Mouse (Mus musculus): ENCODE measurements around the gene Mapk11. TPM values are rescaled to one million over a fixed set of nuclear protein-coding genes. Genes with fewer than 3 reads are reported as not detected.

Mapk11 gene
- polyA plus RNA-seq, 1 experiment from 2014 or later, result 7.5 TPM

DNA sequence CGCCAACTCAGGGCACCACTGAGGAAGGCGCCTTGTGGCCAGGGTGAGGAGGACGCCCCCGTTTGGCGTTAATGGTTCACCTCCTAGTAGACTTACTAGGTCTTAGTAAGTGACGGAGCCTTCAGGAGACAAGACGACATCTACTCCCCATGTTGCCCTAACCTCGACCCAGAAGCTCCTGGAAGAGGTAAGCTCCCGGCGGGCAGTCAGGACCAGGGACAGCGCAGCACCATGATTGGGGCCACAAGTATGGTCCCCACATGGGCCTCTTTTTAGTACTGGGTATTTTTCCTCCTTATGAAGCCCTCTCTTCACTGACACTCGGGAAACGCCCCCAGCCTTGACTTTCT lies 588 bp upstream of the Mapk11 start:
- Histone ChIP-seq H3K27ac (no peak overlapping the region), H3K36me3 (ENCODE audit: insufficient read depth, low read length) (peaks cover 5% of the 10 kb centered on the region; the same call in 1 of the 2 replicates), H3K9ac (ENCODE audit: low read depth, low read length) (peak overlapping the region; percentile 64), H3K9me3 (replicated peaks; ENCODE audit: low read length) (no peaks in the 10 kb centered on the region), H3K27me3 (ENCODE audit: insufficient read depth, low read length) (peaks cover 5% of the 10 kb centered on the region; the same call in 1 of the 2 replicates), H3K4me2 (ENCODE audit: low read length) (peak overlapping the region; percentile 89), H3K4me3 (replicated peaks; ENCODE audit: low read depth, low read length) (peak overlapping the region; percentile 47), H3K4me1 (replicated peaks; ENCODE audit: insufficient read depth, low read length) (peaks cover 28% of the 10 kb centered on the region)
- no peak for TF ChIP-seq CTCF (IDR thresholded peaks at IDR 0.05; ENCODE audit: low read depth)
- peak; percentile 61 for DNase-seq (ENCODE audit: low spot score)
- 2% methylated on average over 13 of the region's 13 CpGs for WGBS
- ATAC-seq (replicated peaks; ENCODE audit: low FRiP score, low read depth), result no peak

DNA sequence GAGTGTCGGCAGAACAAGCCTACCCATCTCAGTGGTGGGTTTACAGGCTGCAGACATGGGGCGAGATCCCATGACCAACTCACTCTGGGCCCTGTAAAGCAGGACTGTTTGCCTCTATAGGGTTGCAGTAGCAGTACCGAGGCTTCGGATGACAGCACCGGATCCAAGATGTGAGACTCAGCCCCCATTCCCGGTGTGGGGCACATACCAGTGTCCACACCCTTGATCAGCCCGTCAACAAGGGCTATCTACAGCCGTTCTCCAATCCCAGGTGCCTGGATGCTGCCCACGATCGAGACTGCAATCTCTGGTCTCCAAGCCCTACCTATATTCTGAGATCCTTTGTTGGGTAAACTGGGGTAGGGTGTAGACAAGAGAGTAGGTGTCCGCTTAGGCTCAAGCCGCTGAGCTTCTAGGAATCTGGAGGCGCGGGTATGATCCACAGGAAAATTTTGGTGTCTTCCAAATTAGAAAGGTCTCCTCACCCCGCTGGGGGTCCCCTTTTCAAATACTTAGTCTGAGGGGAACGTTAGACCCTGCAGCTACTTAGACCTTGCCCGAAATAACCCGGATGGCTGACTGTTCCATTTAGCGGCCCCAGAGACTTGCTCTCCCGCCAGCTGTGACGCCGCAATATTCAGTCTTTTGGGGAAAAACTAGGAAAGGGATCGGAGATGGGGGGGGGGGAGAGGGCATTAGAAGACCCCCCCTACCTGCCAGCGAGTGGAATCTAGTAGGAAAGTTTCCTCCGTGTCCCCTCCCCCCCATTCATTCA lies 745 bp downstream of the Mapk11 start:
- peaks cover 28% of the 10 kb centered on the region for H3K4me1 ChIP-seq (replicated peaks; ENCODE audit: insufficient read depth, low read length)
- WGBS, result 4% methylated on average over 25 of the region's 25 CpGs
- no peak for DNase-seq (ENCODE audit: low spot score)
- no peak for ATAC-seq (replicated peaks; ENCODE audit: low FRiP score, low read depth)
- H3K27me3 ChIP-seq (ENCODE audit: insufficient read depth, low read length), result peaks cover 5% of the 10 kb centered on the region; the same call in 1 of the 2 replicates
- no peaks in the 10 kb centered on the region for H3K36me3 ChIP-seq (ENCODE audit: insufficient read depth, low read length)
- peak overlapping the region; percentile 89 for H3K4me2 ChIP-seq (ENCODE audit: low read length)
- no peak for TF ChIP-seq CTCF (IDR thresholded peaks at IDR 0.05; ENCODE audit: low read depth)
- no peak overlapping the region for H3K27ac ChIP-seq
- peak overlapping the region; percentile 64 for H3K9ac ChIP-seq (ENCODE audit: low read depth, low read length)
- H3K4me3 ChIP-seq (replicated peaks; ENCODE audit: low read depth, low read length), result peak overlapping the region; percentile 47
- H3K9me3 ChIP-seq (replicated peaks; ENCODE audit: low read length), result no peaks in the 10 kb centered on the region

- no peak for DNase-seq (ENCODE audit: low spot score)
- H3K36me3 ChIP-seq (ENCODE audit: insufficient read depth, low read length), result no peaks in the 10 kb centered on the region
- no peaks in the 10 kb centered on the region for H3K9me3 ChIP-seq (replicated peaks; ENCODE audit: low read length)
- H3K4me1 ChIP-seq (replicated peaks; ENCODE audit: insufficient read depth, low read length), result peaks cover 28% of the 10 kb centered on the region
- H3K9ac ChIP-seq (ENCODE audit: low read depth, low read length), result no peak overlapping the region
- peaks cover 5% of the 10 kb centered on the region; the same call in 1 of the 2 replicates for H3K27me3 ChIP-seq (ENCODE audit: insufficient read depth, low read length)
- 30% methylated on average over 4 of the region's 4 CpGs for WGBS
- H3K4me2 ChIP-seq (ENCODE audit: low read length), result peak overlapping the region; percentile 89
- peak overlapping the region; percentile 47; the same call in 1 of the 2 replicates for H3K4me3 ChIP-seq (replicated peaks; ENCODE audit: low read depth, low read length)
- ATAC-seq (replicated peaks; ENCODE audit: low FRiP score, low read depth), result 0 out of 2 replicates have a peak, but pooled peaks have one; percentile 4
- no peak overlapping the region for H3K27ac ChIP-seq
- no peak for TF ChIP-seq CTCF (IDR thresholded peaks at IDR 0.05; ENCODE audit: low read depth)
Measured at GRCm38 (mm10) chr15:89147895-89148294, 1.5 kb downstream of the Mapk11 start.

GRCm38 (mm10) chr15:89147456-89147855 lies 2.0 kb downstream of the Mapk11 start:
- 18% methylated on average over 10 of the region's 10 CpGs for WGBS
- H3K36me3 ChIP-seq (ENCODE audit: insufficient read depth, low read length), result no peaks in the 10 kb centered on the region
- H3K9me3 ChIP-seq (replicated peaks; ENCODE audit: low read length), result no peaks in the 10 kb centered on the region
- H3K4me1 ChIP-seq (replicated peaks; ENCODE audit: insufficient read depth, low read length), result peaks cover 28% of the 10 kb centered on the region
- ATAC-seq (replicated peaks; ENCODE audit: low FRiP score, low read depth), result no peak
- no peak for TF ChIP-seq CTCF (IDR thresholded peaks at IDR 0.05; ENCODE audit: low read depth)
- H3K4me2 ChIP-seq (ENCODE audit: low read length), result peak overlapping the region; percentile 89
- no peak overlapping the region for H3K9ac ChIP-seq (ENCODE audit: low read depth, low read length)
- no peak overlapping the region for H3K4me3 ChIP-seq (replicated peaks; ENCODE audit: low read depth, low read length)
- H3K27me3 ChIP-seq (ENCODE audit: insufficient read depth, low read length), result peaks cover 5% of the 10 kb centered on the region; the same call in 1 of the 2 replicates
- no peak for DNase-seq (ENCODE audit: low spot score)
- H3K27ac ChIP-seq, result no peak overlapping the region

DNA sequence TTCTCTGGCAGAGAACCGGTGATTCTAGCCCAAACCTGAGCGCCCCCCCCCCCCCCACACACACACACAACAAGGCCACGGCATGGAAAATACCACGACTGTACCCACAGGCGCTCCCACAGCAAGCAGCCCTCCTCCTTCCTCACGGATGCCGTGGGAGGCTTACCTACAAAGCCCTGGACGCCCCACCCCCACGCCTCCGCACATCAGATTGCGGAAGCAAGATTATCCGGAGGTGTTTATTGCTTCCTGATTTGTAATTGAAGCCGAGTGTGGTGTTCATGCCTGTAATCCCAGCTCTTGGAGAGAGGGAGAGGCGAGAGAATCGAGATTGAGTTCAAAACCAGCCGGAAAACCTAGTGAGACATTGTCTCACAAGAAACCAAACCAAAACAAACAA lies 2.4 kb downstream of the Mapk11 start:
- TF ChIP-seq CTCF (IDR thresholded peaks at IDR 0.05; ENCODE audit: low read depth), result no peak
- ATAC-seq (replicated peaks; ENCODE audit: low FRiP score, low read depth) (no peak), DNase-seq (ENCODE audit: low spot score) (no peak)
- Histone ChIP-seq H3K27me3 (ENCODE audit: insufficient read depth, low read length) (peaks cover 5% of the 10 kb centered on the region; the same call in 1 of the 2 replicates), H3K4me2 (ENCODE audit: low read length) (peak overlapping the region; percentile 89), H3K36me3 (ENCODE audit: insufficient read depth, low read length) (no peaks in the 10 kb centered on the region), H3K4me3 (replicated peaks; ENCODE audit: low read depth, low read length) (peak overlapping the region; percentile 12; the same call in 1 of the 2 replicates), H3K27ac (no peak overlapping the region), H3K4me1 (replicated peaks; ENCODE audit: insufficient read depth, low read length) (peaks cover 28% of the 10 kb centered on the region), H3K9me3 (replicated peaks; ENCODE audit: low read length) (no peaks in the 10 kb centered on the region), H3K9ac (ENCODE audit: low read depth, low read length) (no peak overlapping the region)
- 2% methylated on average over 15 of the region's 16 CpGs for WGBS

DNA sequence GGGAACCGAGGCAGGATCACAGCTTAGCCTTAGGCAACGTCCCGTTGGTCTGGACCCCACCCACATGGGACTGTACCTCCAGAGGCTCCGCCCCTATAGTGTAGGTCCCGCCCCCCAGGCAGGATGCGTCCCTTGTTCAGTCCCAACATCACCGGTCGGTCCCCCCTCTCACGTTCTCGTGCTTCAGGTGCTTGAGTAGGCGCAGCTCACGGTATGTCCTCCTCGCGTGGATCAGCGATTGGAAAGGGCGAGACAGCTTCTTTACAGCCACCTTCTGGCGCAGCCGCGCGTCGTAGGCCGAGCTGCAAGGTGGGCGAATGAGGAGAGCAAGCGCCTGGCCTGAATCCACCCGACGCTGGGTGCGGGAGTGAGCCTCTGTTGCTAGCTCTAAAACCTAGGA lies 2.9 kb downstream of the Mapk11 start:
- H3K27ac ChIP-seq, result no peak overlapping the region
- DNase-seq (ENCODE audit: low spot score) (no peak), ATAC-seq (replicated peaks; ENCODE audit: low FRiP score, low read depth) (peak; percentile 64)
- H3K9ac ChIP-seq (ENCODE audit: low read depth, low read length), result peak overlapping the region; percentile 18; the same call in 1 of the 2 replicates
- no peaks in the 10 kb centered on the region for H3K9me3 ChIP-seq (replicated peaks; ENCODE audit: low read length)
- peak overlapping the region; percentile 89 for H3K4me2 ChIP-seq (ENCODE audit: low read length)
- no peak for TF ChIP-seq CTCF (IDR thresholded peaks at IDR 0.05; ENCODE audit: low read depth)
- peaks cover 31% of the 10 kb centered on the region for H3K4me1 ChIP-seq (replicated peaks; ENCODE audit: insufficient read depth, low read length)
- H3K4me3 ChIP-seq (replicated peaks; ENCODE audit: low read depth, low read length), result peak overlapping the region; percentile 12; the same call in 1 of the 2 replicates
- 3% methylated on average over 27 of the region's 27 CpGs for WGBS
- H3K27me3 ChIP-seq (ENCODE audit: insufficient read depth, low read length), result peaks cover 5% of the 10 kb centered on the region; the same call in 1 of the 2 replicates
- no peaks in the 10 kb centered on the region for H3K36me3 ChIP-seq (ENCODE audit: insufficient read depth, low read length)

Measured in kidney, postnatal 0 days (tissue).